Mouse (Mus musculus): ENCODE data around the gene Wdr74.
A peak's percentile ranks its signal among the peaks of the same experiment; 100 is the strongest.

DNA sequence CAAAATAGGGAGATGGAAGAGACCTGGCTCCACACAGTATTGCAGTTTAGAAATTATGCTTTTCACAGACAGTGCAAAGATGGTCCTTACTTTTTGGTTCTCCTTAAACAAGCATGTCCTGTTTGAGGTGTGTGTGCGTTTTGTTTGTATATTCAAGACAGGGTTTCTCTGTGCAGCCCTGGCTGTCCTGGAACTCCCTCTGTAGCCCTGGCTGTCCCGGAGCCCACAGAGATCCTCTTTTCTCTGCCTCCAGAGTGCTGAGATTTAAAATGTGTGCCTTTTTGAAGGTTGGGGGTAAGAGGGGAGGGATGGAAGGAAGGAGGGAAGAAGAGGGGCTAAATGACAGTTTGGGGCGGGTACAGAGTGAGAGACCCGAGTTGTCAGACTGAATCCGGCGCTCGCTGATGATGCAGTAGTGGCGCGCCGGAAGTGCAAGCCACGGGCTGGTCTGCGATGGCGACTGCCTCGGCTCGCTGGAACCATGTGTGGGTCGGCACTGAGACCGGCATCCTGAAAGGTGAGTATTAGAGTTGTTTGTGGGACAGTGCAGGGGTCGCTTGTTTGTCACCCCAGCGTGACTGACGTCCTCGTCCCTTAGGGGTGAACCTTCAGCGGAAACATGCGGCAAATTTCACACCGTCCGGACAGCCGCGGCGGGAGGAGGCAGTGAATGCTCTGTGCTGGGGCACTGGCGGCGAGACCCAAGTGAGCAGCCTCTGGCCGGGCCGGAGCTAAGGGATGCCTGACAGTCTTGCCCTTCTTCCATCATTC lies at the start of gene Wdr74:
- no peak for TF ChIP-seq CTCF (IDR thresholded peaks at IDR 0.05; ENCODE audit: borderline replicate concordance, insufficient read depth, low read depth, low read length)
- peak; percentile 94 for TF ChIP-seq POLR2A (IDR thresholded peaks at IDR 0.05; ENCODE audit: borderline replicate concordance, insufficient read depth, low read length)
